Mouse (Mus musculus) limb, embryonic 10.5 days (tissue): ENCODE results near the gene Neurod2. TPM values are rescaled to one million over a fixed set of nuclear protein-coding genes. Genes with fewer than 3 reads are reported as not detected.

Experiments used
- DNase-seq: peaks from one replicate; pipeline ENCODE4 v3.0.0-alpha.2; 2017; ENCODE audit warnings: low spot score
- H3K27ac ChIP-seq: fragments of 300-500 bp; sonication (generic); 2 replicates; pipeline ENCODE4 v1.5.1; 2016; ENCODE audit warnings: mild to moderate bottlenecking
- H3K27me3 ChIP-seq: fragments of 300-500 bp; sonication (generic); 2 replicates; pipeline ENCODE4 v1.6.1; 2016; ENCODE audit warnings: low read depth, mild to moderate bottlenecking; ENCODE audit not compliant: poor library complexity, severe bottlenecking
- H3K36me3 ChIP-seq: fragments of 300-500 bp; sonication (generic); 2 replicates; pipeline ENCODE4 v1.6.1; 2016; ENCODE audit warnings: mild to moderate bottlenecking, moderate library complexity
- H3K4me1 ChIP-seq: fragments of 300-500 bp; sonication (generic); 2 replicates; pipeline ENCODE4 v1.6.1; 2016
- H3K4me3 ChIP-seq: fragments of 300-500 bp; sonication (generic); 2 replicates; pipeline ENCODE4 v1.5.1; 2016; ENCODE audit warnings: mild to moderate bottlenecking, moderate library complexity
- H3K9me3 ChIP-seq: fragments of 300-500 bp; sonication (generic); replicated peaks from 2 replicates; pipeline ENCODE4 v1.6.1; 2016; ENCODE audit warnings: mild to moderate bottlenecking
- WGBS: fragments of 180-500 bp; shearing (Covaris S2); methylation state at CpG from one replicate; pipeline ENCODE4 v1.1.7; 2016; 5-methylcytosine and 5-hydroxymethylcytosine counted together
- polyA plus RNA-seq: library from polyadenylated mRNA; unstranded; fragments of >200 nt; fragmentation: Nextera tagmentation; extraction: Ambion mirVana; gene quantifications from 2 replicates; pipeline ENCODE4 v1.2.1, GENCODE M21; 2016

The Neurod2 gene
- polyA plus RNA-seq, 1 experiment from 2014 or later = not detected

DNA sequence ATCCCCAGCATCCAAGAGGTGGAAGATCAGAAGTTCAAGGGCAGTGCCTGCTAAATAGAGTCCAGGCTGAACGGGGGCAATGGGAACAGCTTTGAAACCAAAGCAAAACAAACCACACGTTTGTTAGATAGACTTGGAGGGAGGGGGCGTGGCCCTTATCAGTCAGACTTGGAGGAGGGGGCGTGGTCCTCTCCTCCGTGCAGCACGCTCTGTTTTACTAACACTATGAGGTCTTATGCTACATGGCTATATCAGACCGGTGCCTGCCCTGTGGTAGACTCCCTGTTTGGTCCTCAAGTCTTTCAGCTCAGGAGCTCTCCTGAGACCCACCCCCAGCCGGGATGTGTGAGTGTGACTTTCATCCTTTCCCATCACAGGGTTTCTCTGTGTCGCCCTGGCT lies 5.8 kb upstream of the Neurod2 start:
- Histone ChIP-seq H3K27me3 (peaks cover 100% of the 10 kb centered on the region), H3K36me3 (no peaks in the 10 kb centered on the region), H3K27ac (no peak overlapping the region), H3K9me3 (no peaks in the 10 kb centered on the region), H3K4me1 (peaks cover 28% of the 10 kb centered on the region), H3K4me3 (no peak overlapping the region)
- no peak for DNase-seq
- WGBS = 8% methylated on average over 9 of the region's 9 CpGs

DNA sequence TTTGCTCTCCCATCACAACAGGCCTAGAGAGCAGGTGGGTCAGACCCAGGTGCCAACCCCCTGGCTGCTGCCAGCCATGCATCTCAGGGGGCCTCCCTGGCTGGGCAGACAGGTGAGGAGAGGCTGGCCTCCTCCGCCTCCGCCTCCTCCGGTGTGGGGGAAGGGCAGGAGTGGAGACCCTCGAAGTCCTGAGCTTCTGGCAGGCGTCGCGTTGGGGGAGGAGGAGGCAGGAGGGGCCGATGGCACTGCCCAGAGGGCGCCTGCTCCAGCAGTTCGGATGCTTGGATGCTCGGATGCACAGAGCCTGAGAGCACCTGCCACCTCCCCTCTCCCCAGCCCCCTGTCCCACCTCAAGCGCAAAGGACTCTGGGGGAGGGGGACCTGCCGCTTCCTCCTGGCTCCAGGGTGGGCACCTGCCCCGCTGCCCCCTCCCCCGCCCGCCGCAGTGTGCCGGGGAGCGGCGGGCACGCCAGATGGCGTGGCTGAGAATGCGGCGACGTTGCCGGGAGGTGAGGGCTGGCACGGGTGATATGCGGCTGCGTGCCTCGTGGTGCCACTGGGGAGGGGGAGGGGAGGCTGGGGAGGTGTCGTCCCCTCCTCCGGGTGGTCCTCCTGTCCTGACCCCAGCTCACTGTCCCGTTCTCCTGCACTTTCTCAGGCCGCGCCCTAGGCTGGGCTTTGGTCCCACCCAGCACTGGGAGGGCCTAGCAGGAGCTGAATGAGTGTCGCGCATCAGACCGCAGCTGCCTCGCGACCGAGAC lies 4.7 kb upstream of the Neurod2 start:
- Histone ChIP-seq H3K4me1 (peaks cover 20% of the 10 kb centered on the region), H3K27me3 (peaks cover 100% of the 10 kb centered on the region), H3K4me3 (peak overlapping the region; percentile 29), H3K36me3 (no peaks in the 10 kb centered on the region), H3K9me3 (no peaks in the 10 kb centered on the region), H3K27ac (no peak overlapping the region)
- WGBS = 1% methylated on average over 41 of the region's 41 CpGs
- no peak for DNase-seq

DNA sequence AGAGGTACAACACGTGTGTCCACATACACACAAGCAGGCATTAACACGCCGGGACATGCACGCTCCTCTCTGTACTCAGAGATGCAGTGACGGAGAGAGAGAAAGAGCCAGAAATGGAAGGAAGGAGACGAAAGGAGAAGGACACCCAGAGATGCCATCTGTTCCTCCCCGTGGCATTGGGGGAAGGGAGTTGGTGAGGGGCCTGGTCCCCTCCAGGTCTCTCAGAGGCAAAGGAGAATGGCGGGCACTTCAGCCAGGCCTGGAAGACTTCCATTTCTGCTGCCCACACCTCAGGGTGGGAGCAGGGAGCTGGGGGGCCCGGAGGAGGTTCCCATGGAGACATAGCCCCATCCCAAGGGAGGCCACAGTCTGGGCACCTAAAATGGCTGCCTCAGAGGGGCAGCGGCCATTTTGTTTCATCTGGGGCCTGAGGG lies 3.8 kb upstream of the Neurod2 start:
- no peaks in the 10 kb centered on the region for H3K36me3 ChIP-seq
- WGBS = 76% methylated on average over 10 of the region's 10 CpGs
- H3K27ac ChIP-seq = no peak overlapping the region
- DNase-seq = no peak
- no peaks in the 10 kb centered on the region for H3K9me3 ChIP-seq
- H3K4me1 ChIP-seq = peaks cover 17% of the 10 kb centered on the region
- no peak overlapping the region for H3K4me3 ChIP-seq
- H3K27me3 ChIP-seq = peaks cover 100% of the 10 kb centered on the region

DNA sequence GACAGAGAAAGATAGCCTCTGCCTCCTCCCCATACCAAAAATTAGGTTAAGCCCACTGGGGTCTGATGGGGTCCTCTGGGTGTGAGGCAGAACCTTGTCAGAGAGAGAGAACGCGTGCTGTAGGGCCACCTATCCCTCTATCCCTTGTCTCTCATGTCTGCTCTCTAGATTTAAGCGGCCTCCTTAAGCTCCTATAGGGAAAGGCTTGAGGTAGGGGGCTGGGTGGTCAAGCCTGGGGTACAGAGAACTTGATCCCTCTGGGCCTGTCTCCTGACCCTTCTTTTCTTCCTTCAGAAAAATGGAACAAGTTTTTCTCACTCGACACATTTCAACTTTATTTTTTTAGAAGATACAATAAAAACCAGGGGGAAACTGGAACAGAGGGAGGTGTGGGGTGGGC lies 3.4 kb upstream of the Neurod2 start:
- H3K27ac ChIP-seq = no peak overlapping the region
- no peak overlapping the region for H3K4me3 ChIP-seq
- WGBS = 76% methylated on average over 4 of the region's 4 CpGs
- DNase-seq = no peak
- H3K36me3 ChIP-seq = no peaks in the 10 kb centered on the region
- H3K4me1 ChIP-seq = peaks cover 20% of the 10 kb centered on the region
- peaks cover 100% of the 10 kb centered on the region for H3K27me3 ChIP-seq
- H3K9me3 ChIP-seq = no peaks in the 10 kb centered on the region

DNA sequence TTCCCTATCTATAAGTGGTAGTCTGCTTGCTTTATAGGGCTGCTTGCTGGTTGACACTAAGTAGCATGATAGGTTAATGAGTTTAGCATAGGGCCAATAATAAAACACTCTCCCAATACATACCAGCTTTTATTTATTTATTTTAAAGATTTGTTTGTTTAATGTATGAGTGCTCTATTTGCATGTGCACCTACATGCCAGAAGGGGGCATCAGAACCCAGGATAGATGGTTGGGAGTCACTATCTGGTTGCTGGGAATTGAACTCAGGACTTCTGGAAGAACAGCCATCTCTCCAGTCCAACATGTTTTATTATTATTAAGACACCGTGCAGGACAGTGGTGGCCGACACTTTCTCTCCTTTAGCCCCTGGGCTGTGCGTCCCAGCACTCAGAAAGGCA lies 2.7 kb upstream of the Neurod2 start:
- peaks cover 26% of the 10 kb centered on the region for H3K4me1 ChIP-seq
- H3K27me3 ChIP-seq = peaks cover 100% of the 10 kb centered on the region
- H3K4me3 ChIP-seq = no peak overlapping the region
- WGBS = 87% methylated on average over 3 of the region's 3 CpGs
- H3K9me3 ChIP-seq = no peaks in the 10 kb centered on the region
- no peak overlapping the region for H3K27ac ChIP-seq
- DNase-seq = no peak
- H3K36me3 ChIP-seq = no peaks in the 10 kb centered on the region

DNA sequence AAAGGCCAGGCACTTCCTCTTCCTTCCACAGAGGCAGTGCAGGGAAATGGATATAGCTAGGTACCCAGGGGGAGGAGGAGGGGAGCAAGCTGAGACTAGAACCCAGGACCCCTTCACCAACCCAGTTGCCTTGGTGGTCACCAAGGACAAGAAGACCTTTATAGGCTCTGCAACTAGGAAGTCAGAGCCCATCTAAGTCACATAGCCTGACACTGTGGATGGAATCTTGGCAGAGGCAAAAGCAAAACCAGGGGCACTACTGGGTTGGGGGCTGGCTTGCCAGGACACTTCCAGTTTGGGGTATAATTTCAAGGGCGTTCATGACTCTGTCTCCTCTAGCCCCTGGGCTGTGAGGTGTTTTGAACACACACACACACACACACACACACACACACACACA lies 2.0 kb upstream of the Neurod2 start:
- no peak for DNase-seq
- 76% methylated on average over 1 of the region's 1 CpGs for WGBS
- Histone ChIP-seq H3K4me3 (no peak overlapping the region), H3K27ac (no peak overlapping the region), H3K4me1 (peaks cover 32% of the 10 kb centered on the region), H3K27me3 (peaks cover 100% of the 10 kb centered on the region), H3K9me3 (no peaks in the 10 kb centered on the region), H3K36me3 (no peaks in the 10 kb centered on the region)

DNA sequence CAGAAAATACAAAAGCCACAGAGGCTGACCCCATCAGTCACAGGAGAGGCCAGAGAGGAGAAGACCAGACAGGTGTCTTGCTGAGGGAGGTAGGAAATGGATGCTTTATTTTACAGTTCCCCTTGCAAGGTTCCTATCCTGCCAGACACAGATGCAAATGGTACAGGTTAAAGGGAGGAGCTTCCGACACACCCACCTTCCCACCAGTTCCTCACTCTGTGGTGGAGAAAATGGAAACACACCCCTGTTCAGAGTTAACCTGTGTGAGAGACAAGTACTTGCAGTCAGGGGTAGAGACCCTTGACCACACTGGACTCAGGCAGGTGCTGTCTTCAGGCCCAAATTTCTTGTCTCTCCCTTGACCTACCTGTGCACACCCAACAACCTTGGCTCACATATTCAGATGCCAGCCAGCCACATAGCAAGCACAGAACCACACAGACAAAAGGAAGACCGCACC lies 1.3 kb upstream of the Neurod2 start:
- DNase-seq = no peak
- Histone ChIP-seq H3K27ac (no peak overlapping the region), H3K4me3 (no peak overlapping the region), H3K36me3 (no peaks in the 10 kb centered on the region), H3K4me1 (peaks cover 32% of the 10 kb centered on the region), H3K27me3 (peaks cover 100% of the 10 kb centered on the region), H3K9me3 (no peaks in the 10 kb centered on the region)
- 50% methylated on average over 2 of the region's 2 CpGs for WGBS

DNA sequence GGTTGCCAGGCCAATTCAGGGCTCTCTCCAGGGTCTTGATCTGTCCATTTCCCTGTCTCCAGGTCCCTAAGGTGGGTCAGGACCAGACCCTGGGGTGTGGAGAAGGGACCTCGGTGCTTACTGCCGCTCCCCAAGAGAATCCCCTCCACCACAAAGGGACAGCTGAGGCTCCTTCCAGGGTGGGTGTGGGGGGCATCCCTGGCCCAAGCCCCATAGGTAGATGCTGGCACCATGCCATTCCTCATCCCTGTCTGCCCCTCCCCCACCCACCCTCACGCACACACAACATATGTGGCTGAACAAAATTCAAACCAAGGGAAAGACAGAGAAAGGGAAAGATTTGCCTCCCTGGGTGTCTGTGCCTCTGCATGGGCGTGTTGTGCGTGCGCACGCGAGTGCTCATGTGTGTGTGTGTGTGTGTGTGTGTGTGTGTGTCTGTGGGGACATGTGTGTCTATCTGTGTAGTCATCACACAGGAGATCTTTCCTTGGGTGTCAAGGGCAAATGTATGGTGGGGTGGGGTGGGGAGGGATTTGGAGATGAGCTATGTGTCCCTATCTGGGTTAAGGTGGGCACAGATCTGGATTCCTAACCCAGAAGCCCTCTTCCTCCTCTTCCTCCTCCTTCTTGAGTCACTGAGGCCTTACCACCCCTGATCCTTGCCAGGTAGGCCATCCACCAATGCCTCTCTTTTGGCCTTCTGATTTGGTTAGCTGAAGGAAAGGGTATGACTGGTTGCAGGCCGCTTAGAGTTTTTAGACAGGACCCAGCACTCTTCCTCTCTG lies 704 bp upstream of the Neurod2 start:
- Histone ChIP-seq H3K36me3 (no peaks in the 10 kb centered on the region), H3K27ac (no peak overlapping the region), H3K4me3 (no peak overlapping the region), H3K9me3 (no peaks in the 10 kb centered on the region), H3K4me1 (peaks cover 32% of the 10 kb centered on the region), H3K27me3 (peaks cover 100% of the 10 kb centered on the region)
- DNase-seq = no peak
- 30% methylated on average over 9 of the region's 9 CpGs for WGBS

DNA sequence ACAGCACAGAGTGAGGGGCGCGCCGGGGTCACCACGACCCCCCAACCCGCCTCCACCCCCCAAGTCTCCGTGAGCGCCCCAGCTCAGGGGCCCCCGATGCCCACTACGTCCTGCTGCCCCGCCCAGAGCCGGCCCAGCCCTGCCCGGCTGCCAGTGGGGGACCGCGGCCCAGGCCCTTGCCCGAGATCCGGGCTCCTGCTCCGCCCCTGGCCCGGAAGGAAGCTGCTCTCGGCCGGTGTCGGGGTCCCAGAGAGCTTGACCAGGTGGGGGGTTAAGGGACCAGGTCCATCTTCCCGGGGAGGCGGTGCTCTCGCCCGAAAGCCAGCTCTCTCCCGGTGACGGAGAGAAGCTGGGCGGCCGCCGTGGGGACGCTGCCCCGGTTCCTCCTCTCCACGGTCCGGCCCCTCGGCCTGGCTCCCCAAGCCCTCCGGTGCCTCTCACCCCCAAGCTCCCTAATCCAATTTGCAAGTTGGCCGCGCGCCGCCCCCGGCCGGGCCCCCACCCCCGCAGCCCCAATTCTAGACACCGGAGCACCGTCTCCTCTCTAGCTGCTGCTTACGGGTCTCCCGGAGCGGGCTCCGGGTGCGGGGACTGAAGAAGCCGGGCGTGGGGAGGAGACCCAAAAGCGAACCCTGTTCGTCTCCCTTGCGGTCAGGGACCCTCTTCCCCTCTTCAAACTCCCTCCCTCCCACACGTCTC lies 928 bp downstream of the Neurod2 start:
- Histone ChIP-seq H3K9me3 (no peaks in the 10 kb centered on the region), H3K4me1 (peaks cover 22% of the 10 kb centered on the region), H3K4me3 (peak overlapping the region; percentile 37), H3K36me3 (no peaks in the 10 kb centered on the region), H3K27me3 (peaks cover 100% of the 10 kb centered on the region), H3K27ac (0 out of 2 replicates have a peak overlapping the region, but pooled peaks have one; percentile 10)
- no peak for DNase-seq
- WGBS = under 1% methylated on average over 48 of the region's 56 CpGs

DNA sequence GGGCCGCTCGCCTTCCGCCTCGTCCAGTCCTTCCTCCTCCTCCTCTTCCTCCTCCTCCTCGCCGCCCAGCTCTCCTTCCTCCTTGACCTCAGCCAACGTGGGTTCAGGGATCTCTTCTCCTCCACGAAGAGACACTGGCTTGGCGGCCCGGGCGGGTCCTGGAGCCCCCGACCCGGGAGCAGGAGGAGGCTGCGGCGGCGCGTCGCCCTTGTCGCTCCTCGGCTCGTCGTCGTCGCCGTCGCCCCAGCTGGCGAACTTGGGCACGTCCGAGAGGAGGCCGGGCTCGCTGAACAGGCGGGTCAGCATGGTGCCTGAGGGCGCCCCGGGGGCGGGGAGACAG lies 1.4 kb downstream of the Neurod2 start:
- Histone ChIP-seq H3K4me1 (peaks cover 22% of the 10 kb centered on the region), H3K27ac (0 out of 2 replicates have a peak overlapping the region, but pooled peaks have one; percentile 10), H3K27me3 (peaks cover 100% of the 10 kb centered on the region), H3K36me3 (no peaks in the 10 kb centered on the region), H3K9me3 (no peaks in the 10 kb centered on the region), H3K4me3 (peak overlapping the region; percentile 37)
- WGBS = under 1% methylated on average over 35 of the region's 35 CpGs
- DNase-seq = no peak

DNA sequence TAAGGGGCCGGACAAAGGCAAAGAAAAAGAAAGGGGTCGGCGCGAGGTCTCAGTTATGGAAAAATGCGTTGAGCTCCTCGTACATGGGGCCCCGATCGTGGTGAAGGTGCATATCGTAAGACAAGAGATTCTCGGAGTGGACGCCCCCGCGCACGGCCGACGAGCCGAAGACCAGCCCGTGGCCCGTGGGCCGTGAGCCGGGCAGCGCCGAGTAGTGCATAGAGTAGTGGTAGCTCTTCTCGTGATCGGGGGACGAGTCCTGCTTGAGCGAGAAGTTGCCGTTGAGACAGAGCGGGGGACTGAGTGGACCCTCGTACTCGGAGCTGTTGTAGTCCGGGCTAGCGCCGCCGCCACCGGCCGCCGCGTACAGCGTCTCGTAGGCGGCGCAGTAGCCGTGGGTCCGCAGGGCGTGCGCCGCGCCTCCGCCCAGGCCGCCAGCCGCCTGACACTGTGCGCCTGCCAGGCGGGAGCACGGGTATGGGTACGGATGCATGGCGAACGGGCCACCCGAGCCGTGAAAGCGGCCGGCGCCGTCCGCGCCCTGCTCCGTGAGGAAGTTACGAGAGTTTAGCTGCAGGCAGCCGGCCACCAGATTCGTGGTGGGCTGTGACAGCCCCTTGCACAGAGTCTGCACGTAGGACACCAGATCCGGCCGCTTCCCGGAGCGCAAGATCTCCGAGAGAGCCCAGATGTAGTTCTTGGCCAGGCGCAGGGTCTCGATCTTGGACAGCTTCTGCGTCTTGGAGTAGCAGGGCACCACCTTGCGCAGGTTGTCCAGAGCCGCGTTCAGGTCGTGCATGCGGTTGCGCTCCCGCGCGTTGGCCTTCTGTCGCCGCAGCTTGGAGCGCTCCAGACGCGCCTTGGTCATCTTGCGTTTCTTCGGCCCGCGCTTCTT lies 2.1 kb downstream of the Neurod2 start:
- DNase-seq = peak; percentile 73
- H3K4me1 ChIP-seq = peaks cover 22% of the 10 kb centered on the region
- under 1% methylated on average over 97 of the region's 97 CpGs for WGBS
- peak overlapping the region; percentile 37 for H3K4me3 ChIP-seq
- H3K9me3 ChIP-seq = no peaks in the 10 kb centered on the region
- H3K36me3 ChIP-seq = no peaks in the 10 kb centered on the region
- peaks cover 100% of the 10 kb centered on the region for H3K27me3 ChIP-seq
- no peak overlapping the region for H3K27ac ChIP-seq

DNA sequence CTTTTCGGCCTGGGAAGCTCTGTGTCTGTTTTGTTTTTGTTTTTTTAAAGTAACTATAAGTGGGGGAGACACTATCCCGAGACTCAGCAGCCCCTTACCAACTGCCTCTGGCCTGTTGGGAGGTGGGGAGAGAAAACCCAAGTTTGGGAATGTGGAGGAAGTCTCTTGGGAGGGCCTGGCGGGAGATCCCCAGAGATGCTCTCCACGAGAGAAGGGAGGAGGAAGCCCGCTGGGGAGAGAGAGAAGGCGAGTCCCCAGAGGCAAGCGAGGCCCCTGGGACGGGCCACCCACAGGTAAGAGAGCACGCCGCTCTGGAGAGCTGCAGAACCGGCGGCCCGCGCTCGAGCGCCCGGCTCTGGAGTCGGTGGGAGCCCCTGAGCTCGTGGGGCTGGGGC lies 2.7 kb downstream of the Neurod2 start:
- Histone ChIP-seq H3K36me3 (no peaks in the 10 kb centered on the region), H3K4me3 (peak overlapping the region; percentile 37; the same call in 1 of the 2 replicates), H3K4me1 (peaks cover 22% of the 10 kb centered on the region), H3K27me3 (peaks cover 100% of the 10 kb centered on the region), H3K27ac (no peak overlapping the region), H3K9me3 (no peaks in the 10 kb centered on the region)
- under 1% methylated on average over 19 of the region's 19 CpGs for whole genome bisulfite sequencing
- no peak for DNase-seq
